Mouse (Mus musculus) neural tube, embryonic 15.5 days (tissue): ENCODE results near the gene Nfia. TPM values are rescaled to one million over a fixed set of nuclear protein-coding genes. Genes with fewer than 3 reads are reported as not detected.

ENCODE experiments used
- ATAC-seq: fragments of 200-750 bp; cut with Nextera tagmentation; 2 replicates; pipeline ENCODE4 v1.8.0; 2017; ENCODE audit warnings: mild to moderate bottlenecking, moderate TSS enrichment, moderate library complexity; ENCODE audit not compliant: low FRiP score
- H3K27ac ChIP-seq: fragments of 300-500 bp; sonication (generic); replicated peaks from 2 replicates; pipeline ENCODE4 v1.5.1; 2015; ENCODE audit warnings: mild to moderate bottlenecking, inconsistent platforms
- H3K27me3 ChIP-seq: fragments of 300-500 bp; sonication (generic); replicated peaks from 2 replicates; pipeline ENCODE4 v1.6.1; 2015; ENCODE audit warnings: inconsistent platforms
- H3K36me3 ChIP-seq: fragments of 300-500 bp; sonication (generic); 2 replicates; pipeline ENCODE4 v1.6.1; 2015; ENCODE audit warnings: inconsistent platforms
- H3K4me1 ChIP-seq: fragments of 300-500 bp; sonication (generic); 2 replicates; pipeline ENCODE4 v1.6.1; 2015; ENCODE audit warnings: inconsistent platforms
- H3K4me2 ChIP-seq: fragments of 300-500 bp; sonication (generic); 2 replicates; pipeline ENCODE4 v1.6.1; 2015; ENCODE audit warnings: inconsistent platforms, mild to moderate bottlenecking, moderate library complexity
- H3K4me3 ChIP-seq: fragments of 300-500 bp; sonication (generic); replicated peaks from 2 replicates; pipeline ENCODE4 v1.5.1; 2015; ENCODE audit warnings: mild to moderate bottlenecking, inconsistent platforms
- H3K9ac ChIP-seq: fragments of 300-500 bp; sonication (generic); replicated peaks from 2 replicates; pipeline ENCODE4 v1.6.1; 2015; ENCODE audit warnings: mild to moderate bottlenecking, inconsistent platforms
- H3K9me3 ChIP-seq: fragments of 300-500 bp; sonication (generic); replicated peaks from 2 replicates; pipeline ENCODE4 v1.6.1; 2016; ENCODE audit warnings: inconsistent platforms
- WGBS: fragments of 180-500 bp; shearing (Covaris S2); methylation state at CpG from one replicate; pipeline ENCODE4 v1.1.7; 2015; ENCODE audit warnings: mixed read lengths; 5-methylcytosine and 5-hydroxymethylcytosine counted together
- polyA plus RNA-seq: library from polyadenylated mRNA; unstranded; fragments of >200 nt; fragmentation: Nextera tagmentation; extraction: Ambion mirVana; gene quantifications from 2 replicates; pipeline ENCODE4 v1.2.1, GENCODE M21; 2015

Gene Nfia
- polyA plus RNA-seq, 1 experiment from 2014 or later = 36.0 TPM

- no peaks in the 10 kb centered on the region for H3K9me3 ChIP-seq
- no peaks in the 10 kb centered on the region for H3K27me3 ChIP-seq
- WGBS = 93% methylated on average over 3 of the region's 3 CpGs
- no peak overlapping the region for H3K4me3 ChIP-seq
- peaks cover 21% of the 10 kb centered on the region for H3K4me1 ChIP-seq
- H3K9ac ChIP-seq = no peak overlapping the region
- H3K36me3 ChIP-seq = no peaks in the 10 kb centered on the region
- H3K4me2 ChIP-seq = no peak overlapping the region
- H3K27ac ChIP-seq = no peak overlapping the region
- no peak for ATAC-seq
Observed at GRCm38 (mm10) chr4:97808885-97809284, 36.4 kb downstream of the Nfia start.

GRCm38 (mm10) chr4:97809582-97810295 lies 37.2 kb downstream of the Nfia start:
- Histone ChIP-seq H3K4me2 (no peak overlapping the region), H3K27me3 (no peaks in the 10 kb centered on the region), H3K36me3 (no peaks in the 10 kb centered on the region), H3K9ac (no peak overlapping the region), H3K27ac (no peak overlapping the region), H3K4me3 (no peak overlapping the region), H3K9me3 (no peaks in the 10 kb centered on the region), H3K4me1 (peaks cover 22% of the 10 kb centered on the region)
- no peak for ATAC-seq
- WGBS = 62% methylated on average over 4 of the region's 4 CpGs

- Histone ChIP-seq H3K36me3 (no peaks in the 10 kb centered on the region), H3K4me1 (peaks cover 20% of the 10 kb centered on the region), H3K27me3 (no peaks in the 10 kb centered on the region), H3K9ac (no peak overlapping the region), H3K9me3 (no peaks in the 10 kb centered on the region), H3K27ac (no peak overlapping the region), H3K4me2 (no peak overlapping the region), H3K4me3 (no peak overlapping the region)
- no peak for ATAC-seq
- WGBS = 80% methylated on average over 7 of the region's 7 CpGs
Observed at GRCm38 (mm10) chr4:97810348-97810939, 37.9 kb downstream of the Nfia start.

- Histone ChIP-seq H3K36me3 (no peaks in the 10 kb centered on the region), H3K27ac (no peak overlapping the region), H3K4me2 (no peak overlapping the region), H3K9ac (no peak overlapping the region), H3K4me3 (no peak overlapping the region), H3K27me3 (no peaks in the 10 kb centered on the region), H3K4me1 (peaks cover 9% of the 10 kb centered on the region), H3K9me3 (no peaks in the 10 kb centered on the region)
- 84% methylated on average over 5 of the region's 5 CpGs for WGBS
- no peak for ATAC-seq
Observed at GRCm38 (mm10) chr4:97813035-97813434, 40.5 kb downstream of the Nfia start.

GRCm38 (mm10) chr4:97813996-97814395 lies 41.5 kb downstream of the Nfia start:
- no peak overlapping the region for H3K4me3 ChIP-seq
- H3K27me3 ChIP-seq = no peaks in the 10 kb centered on the region
- WGBS = 71% methylated on average over 4 of the region's 4 CpGs
- H3K4me1 ChIP-seq = peaks cover 9% of the 10 kb centered on the region
- no peaks in the 10 kb centered on the region for H3K9me3 ChIP-seq
- H3K9ac ChIP-seq = no peak overlapping the region
- ATAC-seq = no peak
- H3K27ac ChIP-seq = no peak overlapping the region
- no peak overlapping the region for H3K4me2 ChIP-seq
- no peaks in the 10 kb centered on the region for H3K36me3 ChIP-seq

- Histone ChIP-seq H3K4me3 (no peak overlapping the region), H3K36me3 (no peaks in the 10 kb centered on the region), H3K9me3 (no peaks in the 10 kb centered on the region), H3K9ac (no peak overlapping the region), H3K27me3 (no peaks in the 10 kb centered on the region), H3K4me1 (peaks cover 9% of the 10 kb centered on the region), H3K4me2 (no peak overlapping the region), H3K27ac (no peak overlapping the region)
- ATAC-seq = no peak
- WGBS = 85% methylated on average over 7 of the region's 7 CpGs
Observed at GRCm38 (mm10) chr4:97814515-97814914, 42.0 kb downstream of the Nfia start.

- Histone ChIP-seq H3K4me3 (no peak overlapping the region), H3K27ac (no peak overlapping the region), H3K27me3 (no peaks in the 10 kb centered on the region), H3K9ac (no peak overlapping the region), H3K4me1 (peaks cover 7% of the 10 kb centered on the region; the same call in 1 of the 2 replicates), H3K4me2 (no peak overlapping the region), H3K36me3 (no peaks in the 10 kb centered on the region), H3K9me3 (no peaks in the 10 kb centered on the region)
- ATAC-seq = no peak
Observed at GRCm38 (mm10) chr4:97816001-97816400, 43.5 kb downstream of the Nfia start.

GRCm38 (mm10) chr4:97816753-97817152 lies 44.2 kb downstream of the Nfia start:
- Histone ChIP-seq H3K9ac (no peak overlapping the region), H3K9me3 (no peaks in the 10 kb centered on the region), H3K4me2 (no peak overlapping the region), H3K36me3 (no peaks in the 10 kb centered on the region), H3K27me3 (no peaks in the 10 kb centered on the region), H3K27ac (no peak overlapping the region), H3K4me3 (no peak overlapping the region), H3K4me1 (peaks cover 7% of the 10 kb centered on the region; the same call in 1 of the 2 replicates)
- no peak for ATAC-seq
- 87% methylated on average over 3 of the region's 3 CpGs for WGBS

GRCm38 (mm10) chr4:97817741-97818140 lies 45.2 kb downstream of the Nfia start:
- Histone ChIP-seq H3K4me3 (no peak overlapping the region), H3K27ac (no peak overlapping the region), H3K4me1 (peaks cover 7% of the 10 kb centered on the region; the same call in 1 of the 2 replicates), H3K9ac (no peak overlapping the region), H3K27me3 (no peaks in the 10 kb centered on the region), H3K36me3 (no peaks in the 10 kb centered on the region), H3K4me2 (no peak overlapping the region), H3K9me3 (no peaks in the 10 kb centered on the region)
- no peak for ATAC-seq
- 76% methylated on average over 1 of the region's 1 CpGs for WGBS

GRCm38 (mm10) chr4:97818498-97818897 lies 46.0 kb downstream of the Nfia start:
- Histone ChIP-seq H3K27me3 (no peaks in the 10 kb centered on the region), H3K9me3 (no peaks in the 10 kb centered on the region), H3K4me1 (peaks cover 14% of the 10 kb centered on the region), H3K4me2 (no peak overlapping the region), H3K36me3 (no peaks in the 10 kb centered on the region), H3K27ac (no peak overlapping the region), H3K9ac (no peak overlapping the region), H3K4me3 (no peak overlapping the region)
- no peak for ATAC-seq
- WGBS = 84% methylated on average over 3 of the region's 3 CpGs

GRCm38 (mm10) chr4:97819101-97819500 lies 46.6 kb downstream of the Nfia start:
- no peaks in the 10 kb centered on the region for H3K27me3 ChIP-seq
- H3K4me1 ChIP-seq = peaks cover 12% of the 10 kb centered on the region
- no peak overlapping the region for H3K4me3 ChIP-seq
- ATAC-seq = no peak
- 84% methylated on average over 8 of the region's 8 CpGs for WGBS
- no peak overlapping the region for H3K4me2 ChIP-seq
- no peaks in the 10 kb centered on the region for H3K9me3 ChIP-seq
- H3K9ac ChIP-seq = no peak overlapping the region
- H3K36me3 ChIP-seq = no peaks in the 10 kb centered on the region
- no peak overlapping the region for H3K27ac ChIP-seq

GRCm38 (mm10) chr4:97820474-97821259 lies 48.1 kb downstream of the Nfia start:
- no peak for ATAC-seq

More at GRCm38 (mm10) chr4:97820474-97821259, 48.1 kb downstream of the Nfia start:
- Histone ChIP-seq H3K36me3 (no peaks in the 10 kb centered on the region), H3K4me1 (peaks cover 17% of the 10 kb centered on the region), H3K27me3 (no peaks in the 10 kb centered on the region), H3K9me3 (no peaks in the 10 kb centered on the region), H3K4me3 (no peak overlapping the region), H3K27ac (no peak overlapping the region), H3K4me2 (no peak overlapping the region), H3K9ac (no peak overlapping the region)
- 65% methylated on average over 4 of the region's 4 CpGs for WGBS
